Mouse (Mus musculus) adrenal gland, adult (tissue): ENCODE results near the gene Ptpn22.

ENCODE experiments used
- DNase-seq, 2 experiments: peaks; one replicate each; pipeline ENCODE4 v3.0.0; 2022 to 2023; ENCODE audit warnings: low spot score in 1 of 2; ENCODE audit not compliant: inconsistent age in 2 of 2

Gene Ptpn22

GRCm38 (mm10) chr3:103857036-103857805, 2.4 kb upstream of the Ptpn22 start:
- DNase-seq: no peak

DNA sequence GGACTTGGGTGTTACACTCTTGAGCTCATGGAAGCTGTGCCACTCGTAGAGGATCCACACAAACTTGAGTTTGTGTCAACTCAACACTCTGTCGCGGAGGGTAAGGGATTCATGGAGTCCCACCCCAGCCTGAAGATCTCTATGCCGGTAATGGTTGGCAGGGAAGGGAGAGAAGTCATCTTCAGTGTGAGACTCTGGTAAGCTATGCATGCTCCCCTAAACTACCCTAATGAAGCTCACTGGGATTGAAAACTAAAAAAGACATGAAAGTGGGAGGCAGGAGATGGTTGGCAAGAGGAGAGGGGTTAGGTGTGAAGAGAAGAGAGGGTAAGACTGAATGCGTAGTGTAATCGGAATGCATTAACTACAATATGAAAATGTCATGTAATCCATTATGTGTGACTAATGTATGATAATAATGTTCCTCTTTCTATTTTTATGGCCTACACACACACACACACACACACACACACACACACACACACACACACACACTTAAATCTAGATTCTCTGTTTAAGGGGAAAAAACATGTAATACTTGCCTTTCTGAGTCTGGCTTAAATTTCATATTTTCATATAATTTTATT, 1.5 kb upstream of the Ptpn22 start:
- no peak for DNase-seq

DNA sequence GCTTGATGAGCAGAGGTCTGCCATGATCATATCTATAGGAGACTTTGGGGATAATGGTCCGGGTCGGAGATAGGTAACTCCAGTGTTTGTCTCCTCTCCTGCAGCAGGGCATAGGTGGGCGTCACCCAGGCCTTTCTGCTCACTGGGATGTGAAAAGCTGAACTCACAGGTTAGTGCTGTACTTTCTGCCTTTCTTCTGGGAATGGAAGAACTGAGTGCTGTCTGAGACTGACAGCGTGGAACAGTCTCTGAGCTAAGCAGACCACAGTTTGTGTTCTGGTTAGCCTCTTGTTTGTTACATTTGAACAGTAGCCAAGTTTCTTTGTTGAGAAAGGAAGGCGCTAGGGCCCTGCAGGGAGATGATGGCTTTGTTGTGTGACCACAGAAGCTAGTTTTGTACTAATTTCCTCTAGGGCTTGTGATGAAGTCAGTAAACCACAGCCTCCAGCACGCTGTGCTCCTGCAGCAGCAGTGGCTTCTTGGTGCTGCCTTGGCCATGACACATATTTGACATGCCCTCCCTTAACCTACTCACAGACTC, 326 bp downstream of the Ptpn22 start:
- DNase-seq: peak; percentile 18 to 45

DNA sequence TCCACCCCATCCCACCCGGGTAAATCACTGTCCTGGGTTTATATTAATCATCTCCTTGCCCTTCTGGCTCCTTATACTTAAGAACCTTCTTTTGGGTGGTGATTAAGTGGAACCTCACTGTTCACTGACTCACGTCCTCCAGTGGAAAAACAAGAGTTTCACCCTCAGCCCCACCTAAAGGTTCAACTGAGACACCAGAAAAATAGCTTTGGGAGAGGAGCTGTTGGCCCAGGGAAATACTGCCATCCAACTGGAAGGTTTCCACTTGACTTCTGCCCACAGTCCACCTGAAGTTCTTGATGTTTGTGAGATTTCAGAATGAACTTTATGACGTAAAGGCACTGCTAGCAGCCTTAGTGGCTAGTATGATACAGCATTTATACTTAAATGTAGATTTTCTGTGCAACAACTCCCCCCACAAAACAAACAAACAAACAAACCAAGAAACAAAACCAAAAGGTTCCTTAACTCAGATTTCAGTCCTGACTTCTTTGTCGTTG, 3.2 kb downstream of the Ptpn22 start:
- no peak for DNase-seq

DNA sequence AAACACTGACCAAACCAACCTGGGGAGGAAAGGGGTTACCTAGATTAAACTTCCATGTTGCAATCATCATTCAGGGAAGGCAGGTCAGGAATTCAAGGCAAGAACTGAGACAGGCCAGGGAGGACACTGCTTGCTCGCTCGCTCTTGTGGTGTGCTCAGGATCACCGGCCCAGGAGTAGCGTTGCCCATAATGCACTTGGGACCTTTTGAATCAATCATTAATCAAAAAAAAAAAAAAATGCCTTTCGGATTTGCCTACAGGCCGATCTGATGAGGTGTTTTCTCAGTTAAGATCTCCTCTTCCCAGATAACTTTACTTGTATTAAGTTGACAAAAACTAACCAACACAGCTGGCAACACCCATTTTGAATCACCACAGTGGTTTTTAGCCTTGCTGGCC, 4.6 kb downstream of the Ptpn22 start:
- DNase-seq: no peak

GRCm38 (mm10) chr3:103867424-103867971, 7.9 kb downstream of the Ptpn22 start:
- no peak for DNase-seq

DNA sequence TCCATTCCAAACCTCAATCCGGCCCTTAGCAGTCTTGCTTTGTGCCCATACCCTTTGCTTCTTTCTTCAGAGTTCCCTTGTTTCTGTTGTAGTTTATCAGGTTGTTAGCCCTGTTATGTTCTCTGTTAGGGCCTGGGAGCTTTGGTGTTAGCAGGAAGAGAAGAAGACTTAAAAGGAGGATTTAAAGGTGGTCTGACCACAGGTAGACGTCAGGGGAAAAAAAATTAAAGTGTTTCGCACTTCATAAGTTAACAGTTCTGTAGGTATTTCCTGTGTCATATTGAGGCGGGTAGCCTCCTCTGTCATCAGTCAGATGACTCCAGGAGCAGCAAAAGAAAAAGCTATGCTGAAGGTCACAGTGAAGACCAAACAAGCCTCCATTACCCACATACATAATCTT, 8.4 kb downstream of the Ptpn22 start:
- DNase-seq: no peak

- no peak for DNase-seq
Measured at GRCm38 (mm10) chr3:103872663-103873098, 13.1 kb downstream of the Ptpn22 start.

DNA sequence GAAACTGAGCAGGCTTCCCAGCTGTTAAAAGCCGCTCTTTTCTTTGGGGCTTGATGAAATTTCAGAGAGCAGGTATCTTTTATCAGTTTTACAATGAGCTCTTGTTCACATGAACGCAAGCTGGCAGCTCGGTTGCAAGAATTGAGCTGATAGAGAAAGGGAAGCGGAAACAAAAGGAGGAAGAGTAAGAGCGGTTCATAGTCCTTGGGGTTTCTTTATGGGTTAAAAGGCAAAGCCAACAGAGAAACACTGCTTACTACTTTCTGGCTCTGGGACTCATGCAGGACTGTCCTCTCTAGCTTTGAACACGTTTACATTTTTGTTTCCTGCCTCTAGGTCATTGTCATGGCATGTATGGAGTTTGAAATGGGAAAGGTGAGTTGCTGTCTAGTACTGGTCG, 14.7 kb downstream of the Ptpn22 start:
- DNase-seq: no peak

GRCm38 (mm10) chr3:103885946-103886345, 26.4 kb downstream of the Ptpn22 start:
- DNase-seq: no peak

GRCm38 (mm10) chr3:103887581-103887980, 28.0 kb downstream of the Ptpn22 start:
- peak in 1 of 2 experiments; percentile 75 for DNase-seq

DNA sequence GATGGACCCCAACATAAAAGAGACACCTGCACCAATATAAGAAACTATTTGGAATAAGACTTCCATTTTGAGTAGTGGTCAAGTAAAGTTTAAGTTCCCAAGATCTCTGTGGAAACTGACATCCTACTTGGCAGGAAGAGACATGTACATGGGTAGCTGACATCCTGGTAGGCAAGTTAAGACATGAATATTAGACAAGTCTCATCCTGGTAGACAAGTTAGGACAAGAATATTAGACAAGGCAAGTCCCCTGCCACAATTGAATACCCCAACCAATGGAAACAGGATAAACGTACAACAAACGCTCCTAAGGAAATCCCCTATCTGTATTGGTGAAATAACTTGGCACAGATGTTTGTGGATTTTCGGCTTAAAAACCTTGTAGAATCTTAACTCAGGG, 33.8 kb downstream of the Ptpn22 start:
- no peak for DNase-seq

DNA sequence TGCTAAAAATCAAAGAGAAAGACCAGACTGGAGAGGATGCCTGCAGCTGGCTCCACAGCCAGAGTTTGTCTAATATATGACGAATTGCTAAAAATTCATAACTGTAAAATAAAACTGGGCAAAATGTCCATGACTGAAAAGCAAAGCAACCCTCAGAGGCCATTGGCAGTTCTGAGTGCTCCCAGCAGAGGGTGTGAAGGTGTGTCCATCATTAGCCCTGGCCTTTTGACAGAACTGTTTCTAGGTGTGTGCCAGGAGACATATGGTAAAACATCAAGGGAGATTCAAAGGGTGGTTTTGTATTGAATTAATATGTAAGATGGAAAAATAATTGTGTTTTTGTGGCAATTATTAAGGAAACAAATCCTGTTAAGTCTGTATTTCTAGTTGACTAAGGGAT, 45.1 kb downstream of the Ptpn22 start:
- peak in 1 of 2 experiments; percentile 70 for DNase-seq

- DNase-seq: peak in 1 of 2 experiments; percentile 64
Measured at GRCm38 (mm10) chr3:103907335-103908030, 47.9 kb downstream of the Ptpn22 start.

- peak in 1 of 2 experiments; percentile 60 for DNase-seq
Measured at GRCm38 (mm10) chr3:103908781-103909180, 49.2 kb downstream of the Ptpn22 start.

- peak in 1 of 2 experiments; percentile 37 for DNase-seq
Measured at GRCm38 (mm10) chr3:103913451-103913961, 53.9 kb downstream of the Ptpn22 start.

- peak; percentile 99 for DNase-seq
Measured at GRCm38 (mm10) chr3:103914010-103914669, 54.5 kb downstream of the Ptpn22 start, which contains the start of gene Rsbn1. Rsbn1 (plus strand) TSS chr3:103914120.

GRCm38 (mm10) chr3:103914732-103915508, 55.3 kb downstream of the Ptpn22 start:
- DNase-seq: peak in 1 of 2 experiments; percentile 91

GRCm38 (mm10) chr3:103915509-103915896, 55.9 kb downstream of the Ptpn22 start:
- no peak for DNase-seq
